Mouse (Mus musculus) retina, embryonic 14.5 days (tissue): ENCODE data around the gene Gm6526.
"Not testable (repeated sequence)": the region's sequence is repeated elsewhere in the genome, so short reads cannot be mapped to it uniquely, and the experiment has no call there.

Experiments used
- DNase-seq: peaks from one replicate; pipeline ENCODE4 v3.0.0-alpha.2; 2015; ENCODE audit warnings: low spot score

The Gm6526 gene

DNA sequence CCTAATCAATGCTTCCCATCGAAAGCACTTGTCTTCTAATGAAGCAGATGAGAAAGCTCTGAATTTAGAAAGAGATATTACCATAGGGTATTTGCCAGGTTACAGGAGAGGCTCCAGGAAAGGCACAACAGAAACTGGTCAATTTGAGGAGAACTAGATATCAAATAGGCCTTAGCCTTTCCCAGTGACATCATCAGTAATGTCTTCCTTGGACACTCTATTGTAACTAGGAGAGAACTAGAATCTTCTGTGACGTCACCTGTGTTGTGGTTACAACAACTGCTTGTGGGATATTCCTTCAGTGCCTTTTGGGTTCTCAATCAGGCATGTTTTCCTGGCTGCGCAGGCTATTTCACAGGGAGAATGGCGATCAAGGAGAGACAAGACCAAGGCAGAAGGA, at the start of gene Gm6526:
Gene Gm6526, plus strand, starts transcription at position 301 of the 400 bp plus-strand sequence.
- not testable (repeated sequence) for DNase-seq

DNA sequence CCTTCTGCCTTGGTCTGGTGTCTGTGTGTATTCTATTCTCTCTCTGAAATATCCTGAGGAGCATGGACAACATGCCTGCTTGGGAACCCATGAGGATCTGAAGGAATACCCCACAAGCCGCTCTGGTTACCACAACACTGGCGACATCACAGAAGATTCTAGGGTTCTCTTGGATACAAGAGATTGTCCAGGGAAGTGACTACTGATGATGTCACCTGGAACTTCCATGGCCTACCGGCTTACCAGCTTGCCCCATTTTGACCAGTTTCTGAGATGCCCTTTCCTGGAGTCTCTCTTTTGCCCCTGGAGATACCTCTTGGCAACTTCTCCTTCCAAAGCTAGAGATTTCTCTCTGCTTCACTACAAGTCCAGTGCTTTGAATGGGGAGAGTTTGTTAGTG, 20.3 kb upstream of the Gm6526 start, which contains the start of gene Gm16506:
Gene Gm16506, minus strand, starts transcription at position 101 of the 400 bp plus-strand sequence.
- not testable (repeated sequence) for DNase-seq

DNA sequence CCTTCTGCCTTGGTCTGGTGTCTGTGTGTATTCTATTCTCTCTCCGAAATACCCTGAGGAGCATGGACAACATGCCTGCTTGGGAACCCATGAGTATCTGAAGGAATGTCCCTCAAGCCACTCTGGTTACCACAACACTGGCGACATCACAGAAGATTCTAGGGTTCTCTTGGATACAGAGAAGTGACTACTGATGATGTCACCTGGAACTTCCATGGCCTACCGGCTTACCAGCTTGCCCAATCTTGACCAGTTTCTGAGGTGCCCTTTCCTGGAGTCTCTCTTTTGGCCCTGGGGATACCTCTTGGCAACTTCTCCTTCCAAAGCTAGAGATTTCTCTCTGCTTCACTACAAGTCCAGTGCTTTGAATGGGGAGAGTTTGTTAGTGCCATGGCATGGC, 37.0 kb downstream of the Gm6526 start, which contains the start of gene Gm8180:
Gene Gm8180, minus strand, starts transcription at position 101 of the 400 bp plus-strand sequence.
- DNase-seq, result not testable (repeated sequence)

DNA sequence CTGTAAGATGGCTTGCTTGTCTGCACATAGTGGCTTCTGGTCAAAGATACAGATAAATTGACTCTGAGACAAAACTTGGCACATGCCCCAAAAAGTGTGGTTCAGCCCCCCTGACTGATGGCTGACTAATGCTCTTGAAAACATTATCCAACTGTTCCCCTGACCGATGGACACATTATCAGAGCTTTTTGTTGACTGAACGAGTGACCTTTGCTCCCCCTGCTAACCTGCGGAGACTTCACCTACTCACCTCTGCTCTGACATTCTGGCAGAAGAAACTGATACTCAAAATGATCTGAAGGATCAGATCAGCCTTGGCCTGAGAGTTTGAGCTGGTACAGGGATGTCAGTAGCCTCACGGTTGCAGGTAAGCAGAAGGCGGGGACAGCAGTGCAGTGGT, 46.1 kb downstream of the Gm6526 start:
- not testable (repeated sequence) for DNase-seq

DNA sequence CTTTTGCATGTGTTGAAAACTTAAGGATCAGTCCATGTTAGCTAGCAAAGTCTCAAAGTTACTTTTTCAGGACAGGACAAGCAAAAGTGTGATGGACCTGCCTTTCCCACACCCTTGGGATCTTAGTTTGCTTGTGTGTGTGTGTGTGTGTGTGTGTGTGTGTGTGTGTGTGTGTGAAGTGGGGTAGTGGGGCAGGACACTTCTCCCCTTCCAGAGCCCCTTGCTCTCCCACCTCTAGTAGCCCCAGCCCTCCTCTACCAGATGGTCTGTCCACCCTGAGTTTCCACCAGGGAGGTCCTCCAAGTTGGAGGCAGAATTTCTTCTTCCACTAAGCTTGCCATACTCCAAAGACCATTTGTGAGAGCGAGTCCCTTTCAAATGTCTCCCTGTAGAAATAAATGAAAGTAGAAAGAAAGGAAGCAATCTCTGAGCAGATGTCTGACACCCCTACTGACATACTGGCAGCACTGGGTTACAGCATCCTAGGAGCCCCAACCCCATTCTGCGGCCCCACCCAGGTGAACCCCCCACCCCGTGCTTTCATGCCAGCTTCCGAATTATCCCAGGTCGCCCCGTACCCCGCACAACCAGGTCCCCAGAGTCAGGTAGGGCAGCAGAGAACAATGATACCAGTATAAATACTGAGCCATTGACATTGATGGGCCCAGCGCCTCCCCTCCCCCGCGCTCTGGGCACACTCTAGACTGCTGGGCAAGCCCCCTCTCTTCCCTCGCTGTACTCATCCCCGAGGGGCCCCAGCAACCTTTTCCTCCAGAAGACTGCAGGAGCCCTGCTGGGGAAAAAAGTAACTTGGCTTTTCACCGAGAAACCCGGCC, 48.6 kb downstream of the Gm6526 start:
- no peak for DNase-seq

DNA sequence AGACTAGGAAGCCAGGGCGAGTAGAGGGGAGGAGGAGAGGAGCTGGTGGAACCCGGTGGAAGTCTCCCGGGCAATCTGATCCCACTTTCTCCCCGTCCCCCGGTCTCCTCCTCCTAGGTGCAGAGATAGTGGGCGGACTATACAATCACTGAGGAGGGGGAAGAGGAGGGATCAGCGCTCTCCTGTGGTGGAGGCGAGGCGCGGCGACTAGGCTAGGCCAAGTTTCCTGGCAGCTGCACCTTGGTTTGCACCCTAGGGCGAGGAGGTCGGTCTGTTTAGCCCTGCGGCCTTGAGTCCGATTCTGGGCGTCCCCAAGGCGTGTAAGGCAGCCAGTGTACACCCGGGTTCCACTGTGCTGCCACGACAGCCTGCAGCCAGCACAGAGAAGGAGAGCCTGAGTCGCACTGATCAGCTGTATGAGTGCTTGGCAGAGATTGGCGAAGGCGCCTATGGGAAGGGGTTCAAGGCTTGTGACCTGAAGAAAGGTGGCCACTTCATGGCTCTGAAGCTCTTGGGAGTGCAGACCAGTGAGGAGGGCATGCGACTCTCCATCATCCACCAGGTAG, 49.3 kb downstream of the Gm6526 start:
- not testable (repeated sequence) for DNase-seq

DNA sequence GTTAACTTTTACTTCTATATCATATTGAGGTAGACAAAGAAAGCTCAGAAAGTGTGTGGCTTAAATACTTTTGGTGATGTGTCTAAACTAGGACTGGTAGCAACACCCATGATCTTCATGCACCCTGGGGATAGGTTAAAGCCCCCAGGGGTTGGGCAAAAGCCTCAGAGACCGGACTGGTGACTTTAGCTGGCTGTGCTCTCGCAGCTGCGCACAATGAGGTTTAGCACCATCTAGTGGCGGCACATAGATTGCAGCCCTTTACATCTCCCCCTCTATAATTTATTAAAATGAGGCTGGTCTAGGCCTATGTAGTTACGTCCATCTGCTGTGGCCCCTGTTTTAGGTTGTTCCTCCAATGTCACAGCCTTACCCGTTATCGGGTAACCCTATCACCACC, 56.8 kb downstream of the Gm6526 start:
- DNase-seq, result not testable (repeated sequence)
